Mouse (Mus musculus) erythroblast, embryonic 14.5 days (primary cell): ENCODE data around the gene Tdo2.

Source experiments
- GATA1 ChIP-seq: IDR thresholded peaks from 2 replicates; pipeline ENCODE4 v1.6.1; 2012; ENCODE audit warnings: low read length, inconsistent platforms, mixed read lengths
- TAL1 ChIP-seq: IDR thresholded peaks from 3 replicates; pipeline ENCODE4 v1.6.1; 2012; ENCODE audit warnings: low read length, inconsistent platforms, mixed read lengths

GRCm38 (mm10) chr3:81995988-81996387, 20.0 kb upstream of the Tdo2 start:
- TF ChIP-seq GATA1, result no peak
- TF ChIP-seq TAL1, result no peak
